In genomic region chr3:96696766-96697732, GRCm38 (mm10) we compare ENCODE assay signal across 8 mouse cellular contexts. TPM values are rescaled to one million over a fixed set of nuclear protein-coding genes. Genes with fewer than 3 reads are reported as not detected.
DNase-seq lines count a peak whose midpoint lies in the region; ATAC-seq and TF ChIP-seq lines count a peak whose summit lies in the region.

No protein-coding gene starts in this region.

- WGBS in heart, embryonic 11.5 days (ENCODE audit: insufficient replicate concordance), result under 1% methylated on average over 70 of the region's 85 CpGs
- under 1% methylated on average over 74 of the region's 85 CpGs for WGBS in kidney, embryonic 16.5 days

- H3K79me2 ChIP-seq in C2C12 (ENCODE audit: control insufficient read depth, insufficient read depth), result peaks cover 16% of the 10 kb centered on the region

- H3K9me3 ChIP-seq in heart, embryonic 11.5 days (replicated peaks; ENCODE audit: control insufficient read depth, low read length), result no peaks in the 10 kb centered on the region
- no peaks in the 10 kb centered on the region for H3K9me3 ChIP-seq in kidney, embryonic 16.5 days (ENCODE audit: low read length)

- H3K27me3 ChIP-seq in C2C12 (ENCODE audit: control insufficient read depth, insufficient read depth, insufficient read length), result no peaks in the 10 kb centered on the region
- H3K27me3 ChIP-seq in heart, embryonic 11.5 days (ENCODE audit: control insufficient read depth, insufficient read depth, low read length), result no peaks in the 10 kb centered on the region
- no peaks in the 10 kb centered on the region for H3K27me3 ChIP-seq in kidney, embryonic 16.5 days (ENCODE audit: insufficient read depth, low read length)

- peak overlapping the region; percentile 83 for H3K4me3 ChIP-seq in C2C12 (ENCODE audit: insufficient read depth, poor library complexity, severe bottlenecking)
- peak overlapping the region; percentile 61 for H3K4me3 ChIP-seq in heart, embryonic 11.5 days (ENCODE audit: low read depth, low read length)
- H3K4me3 ChIP-seq in kidney, embryonic 16.5 days (ENCODE audit: low read length), result peak overlapping the region; percentile 92

- ATAC-seq in erythroblast, adult 5-6 weeks (replicated peaks; ENCODE audit: low FRiP score, poor library complexity, severe bottlenecking), result peak; percentile 86
- ATAC-seq in heart, embryonic 11.5 days (replicated peaks; ENCODE audit: insufficient number of reproducible peaks, low FRiP score, low TSS enrichment), result peak; percentile 93
- ATAC-seq in kidney, embryonic 16.5 days (ENCODE audit: low FRiP score, low TSS enrichment), result peak; percentile 95

- H3K36me3 ChIP-seq in C2C12 (ENCODE audit: control insufficient read depth, insufficient read depth), result peaks cover 20% of the 10 kb centered on the region
- H3K36me3 ChIP-seq in heart, embryonic 11.5 days (ENCODE audit: control insufficient read depth, insufficient read depth, low read length), result peaks cover 18% of the 10 kb centered on the region
- peaks cover 28% of the 10 kb centered on the region for H3K36me3 ChIP-seq in kidney, embryonic 16.5 days (ENCODE audit: insufficient read depth, low read length)

- TF ChIP-seq CTCF in C2C12 (IDR thresholded peaks at IDR 0.05; ENCODE audit: control insufficient read depth, insufficient read depth, insufficient read length), result no peak

- peak; percentile 93 for DNase-seq in brain, adult 2 months (ENCODE audit: low read depth, low spot score)
- peak; percentile 91 for DNase-seq in liver
- DNase-seq in monocyte, adult 2 months (ENCODE audit: low read depth in 1 of 2, low spot score in 2 of 2), result peak; percentile 66 to 80
- peak; percentile 77 to 82 for DNase-seq in spleen, postnatal 14 days (ENCODE audit: low spot score in 2 of 2)

- peak overlapping the region; percentile 86 for H3K27ac ChIP-seq in heart, embryonic 11.5 days (ENCODE audit: low read depth, low read length)
- H3K27ac ChIP-seq in kidney, embryonic 16.5 days (ENCODE audit: low read length), result peak overlapping the region; percentile 93

- H3ac ChIP-seq in C2C12 (ENCODE audit: control insufficient read depth, insufficient read length, low read depth), result peak overlapping the region; percentile 99

- H3K4me2 ChIP-seq in heart, embryonic 11.5 days, result peak overlapping the region; percentile 85
- H3K4me2 ChIP-seq in kidney, embryonic 16.5 days (replicated peaks; ENCODE audit: low read depth, low read length), result peak overlapping the region; percentile 77

- peaks cover 20% of the 10 kb centered on the region for H3K4me1 ChIP-seq in heart, embryonic 11.5 days (ENCODE audit: control insufficient read depth, insufficient read depth, low read length)
- peaks cover 25% of the 10 kb centered on the region for H3K4me1 ChIP-seq in kidney, embryonic 16.5 days (ENCODE audit: insufficient read depth, low read length)

- peaks cover 8% of the 10 kb centered on the region for H3K79me3 ChIP-seq in C2C12 (ENCODE audit: low read depth)

- peak overlapping the region; percentile 74 for H3K9ac ChIP-seq in heart, embryonic 11.5 days (ENCODE audit: low read depth, low read length)
- peak overlapping the region; percentile 89 for H3K9ac ChIP-seq in kidney, embryonic 16.5 days (replicated peaks; ENCODE audit: low read length)

TF ChIP-seq in C2C12, 6 proteins besides CTCF, POLR2A, EP300 and RAD21:
- TF ChIP-seq CEBPB (IDR thresholded peaks at IDR 0.05; ENCODE audit: low read depth), result no peak
- TF ChIP-seq MYOD1 (IDR thresholded peaks at IDR 0.05; ENCODE audit: control insufficient read depth, insufficient read length, low read depth), result no peak
- no peak for TF ChIP-seq FOSL1 (IDR thresholded peaks at IDR 0.05; ENCODE audit: insufficient read depth, low read length, poor library complexity, severe bottlenecking)
- TF ChIP-seq USF1 (IDR thresholded peaks at IDR 0.05; ENCODE audit: low read depth), result no peak
- TF ChIP-seq MAX (IDR thresholded peaks at IDR 0.05), result no peak
- no peak for TF ChIP-seq MYOG (IDR thresholded peaks at IDR 0.05; ENCODE audit: control insufficient read depth, extremely low read depth, insufficient read length)

RNA-seq across cellular contexts. Expression of gene Pias3, which starts 0.9 kb away (rescaled TPM):
- polyA plus RNA-seq in C2C12 (2012; fragmentation: generic; extraction: Trizol), result 19.2 TPM
- 3.8 and 11.0 TPM in 2 replicates for total RNA-seq in erythroblast, adult 5-6 weeks (2015; ENCODE audit: low replicate concordance)
- total RNA-seq in erythroblast, adult 5-6 weeks (2017; ENCODE audit: low replicate concordance), result 2.2 and 3.2 TPM in 2 replicates
- 26.9 and 30.2 TPM in 2 replicates for polyA plus RNA-seq in heart, embryonic 11.5 days (2014; fragmentation: Nextera tagmentation; extraction: Ambion mirVana)
- 62.1 and 72.3 TPM in 2 replicates for polyA plus RNA-seq in kidney, embryonic 16.5 days (2015; fragmentation: Nextera tagmentation; extraction: Ambion mirVana)

RNA-seq across cellular contexts. Expression of gene Nudt17, which starts 11.3 kb away (rescaled TPM):
- polyA plus RNA-seq in C2C12 (2012; fragmentation: generic; extraction: Trizol), result 3.2 TPM
- not detected in 2 replicates for total RNA-seq in erythroblast, adult 5-6 weeks (2015; ENCODE audit: low replicate concordance)
- total RNA-seq in erythroblast, adult 5-6 weeks (2017; ENCODE audit: low replicate concordance), result not detected in 2 replicates
- polyA plus RNA-seq in heart, embryonic 11.5 days (2014; fragmentation: Nextera tagmentation; extraction: Ambion mirVana), result 7.4 and 9.3 TPM in 2 replicates
- 12.0 and 12.2 TPM in 2 replicates for polyA plus RNA-seq in kidney, embryonic 16.5 days (2015; fragmentation: Nextera tagmentation; extraction: Ambion mirVana)

RNA-seq across cellular contexts. Expression of gene Ankrd35, which starts 27.1 kb away (rescaled TPM):
- polyA plus RNA-seq in C2C12 (2012; fragmentation: generic; extraction: Trizol), result 0.09 TPM
- not detected in 2 replicates for total RNA-seq in erythroblast, adult 5-6 weeks (2015; ENCODE audit: low replicate concordance)
- total RNA-seq in erythroblast, adult 5-6 weeks (2017; ENCODE audit: low replicate concordance), result not detected in 2 replicates
- 0.15 and 0.33 TPM in 2 replicates for polyA plus RNA-seq in heart, embryonic 11.5 days (2014; fragmentation: Nextera tagmentation; extraction: Ambion mirVana)
- polyA plus RNA-seq in kidney, embryonic 16.5 days (2015; fragmentation: Nextera tagmentation; extraction: Ambion mirVana), result 1.2 and 1.6 TPM in 2 replicates

RNA-seq across cellular contexts. Expression of gene Polr3c, which starts 30.4 kb away (rescaled TPM):
- polyA plus RNA-seq in C2C12 (2012; fragmentation: generic; extraction: Trizol), result 36.1 TPM
- 11.3 and 15.9 TPM in 2 replicates for total RNA-seq in erythroblast, adult 5-6 weeks (2015; ENCODE audit: low replicate concordance)
- 12.8 and 13.7 TPM in 2 replicates for total RNA-seq in erythroblast, adult 5-6 weeks (2017; ENCODE audit: low replicate concordance)
- 31.4 and 32.7 TPM in 2 replicates for polyA plus RNA-seq in heart, embryonic 11.5 days (2014; fragmentation: Nextera tagmentation; extraction: Ambion mirVana)
- 44.5 and 45.3 TPM in 2 replicates for polyA plus RNA-seq in kidney, embryonic 16.5 days (2015; fragmentation: Nextera tagmentation; extraction: Ambion mirVana)

RNA-seq across cellular contexts. Expression of gene Rnf115, which starts 30.4 kb away (rescaled TPM):
- polyA plus RNA-seq in C2C12 (2012; fragmentation: generic; extraction: Trizol), result 13.5 TPM
- 33.4 and 41.6 TPM in 2 replicates for total RNA-seq in erythroblast, adult 5-6 weeks (2015; ENCODE audit: low replicate concordance)
- total RNA-seq in erythroblast, adult 5-6 weeks (2017; ENCODE audit: low replicate concordance), result 32.6 and 38.3 TPM in 2 replicates
- 53.9 and 56.1 TPM in 2 replicates for polyA plus RNA-seq in heart, embryonic 11.5 days (2014; fragmentation: Nextera tagmentation; extraction: Ambion mirVana)
- polyA plus RNA-seq in kidney, embryonic 16.5 days (2015; fragmentation: Nextera tagmentation; extraction: Ambion mirVana), result 56.6 and 57.3 TPM in 2 replicates

Comparison
In these comparisons a context has a peak if more than half of its experiments do, and no peak if none do; other contexts are left out.
1. Peak in every context shown above with its lines: DNase-seq, ATAC-seq, H3K4me3 ChIP-seq and H3K27ac ChIP-seq.